Mouse (Mus musculus): Measurements from ENCODE around the gene Hic2.

Hic2 gene

DNA sequence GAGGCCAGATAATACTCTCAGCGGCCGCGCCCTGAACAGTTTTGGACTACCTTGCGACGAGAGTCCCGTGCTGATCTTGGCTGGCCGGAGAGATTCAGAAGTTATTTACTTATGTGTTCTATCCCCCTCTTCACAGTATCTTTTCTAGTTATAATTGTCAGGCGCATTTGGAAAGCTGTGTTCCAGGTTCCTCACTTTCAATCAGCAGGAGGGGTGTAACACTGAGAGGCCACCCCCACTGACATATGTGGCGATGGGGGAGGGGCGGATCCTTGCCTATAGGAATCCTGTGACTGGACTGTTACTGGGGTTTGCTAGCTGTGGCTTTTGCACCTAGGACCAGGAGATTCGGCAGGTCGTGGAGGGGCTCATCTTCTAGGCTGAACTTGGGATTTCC lies 1.1 kb downstream of the Hic2 start:
- DNase-seq (ENCODE audit: low read depth): peak; percentile 74

DNA sequence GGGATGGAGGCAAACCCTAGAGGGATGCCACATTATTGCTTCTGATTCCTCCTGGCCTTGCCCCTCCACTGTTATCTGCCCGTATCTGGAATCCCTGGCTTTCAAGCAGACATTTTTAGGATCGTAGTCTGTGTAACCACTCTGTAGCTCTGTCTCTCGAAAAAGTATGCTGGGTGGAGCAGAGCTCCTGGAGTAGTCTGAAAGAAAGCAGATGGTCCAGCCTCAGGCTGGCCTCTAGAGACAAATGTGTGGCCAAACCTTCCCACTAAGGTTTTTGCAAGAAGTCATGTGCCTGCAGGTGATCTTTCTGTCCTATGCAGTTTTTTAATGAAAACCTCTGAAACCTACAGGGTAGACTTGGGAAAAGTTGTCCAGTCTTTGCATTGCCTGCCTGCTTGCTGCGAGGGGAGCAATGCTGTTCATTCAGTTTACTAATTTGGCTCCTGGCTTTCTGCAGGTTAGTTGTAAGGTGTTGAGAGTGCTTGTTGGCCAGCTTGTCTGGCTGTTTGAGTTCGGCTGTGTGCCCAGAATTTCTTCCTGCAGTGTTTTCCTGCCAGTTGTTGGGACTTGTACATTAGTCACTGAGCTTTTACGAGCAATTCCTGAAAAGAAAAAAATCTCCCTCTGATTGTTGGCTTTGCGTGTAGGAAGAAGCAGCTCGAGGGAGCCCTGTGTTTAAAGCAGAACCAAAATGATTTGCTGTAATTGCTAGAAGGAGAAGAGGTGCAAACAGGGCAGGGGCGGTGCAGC lies 1.7 kb downstream of the Hic2 start:
- DNase-seq (ENCODE audit: low read depth): peak; percentile 81

DNA sequence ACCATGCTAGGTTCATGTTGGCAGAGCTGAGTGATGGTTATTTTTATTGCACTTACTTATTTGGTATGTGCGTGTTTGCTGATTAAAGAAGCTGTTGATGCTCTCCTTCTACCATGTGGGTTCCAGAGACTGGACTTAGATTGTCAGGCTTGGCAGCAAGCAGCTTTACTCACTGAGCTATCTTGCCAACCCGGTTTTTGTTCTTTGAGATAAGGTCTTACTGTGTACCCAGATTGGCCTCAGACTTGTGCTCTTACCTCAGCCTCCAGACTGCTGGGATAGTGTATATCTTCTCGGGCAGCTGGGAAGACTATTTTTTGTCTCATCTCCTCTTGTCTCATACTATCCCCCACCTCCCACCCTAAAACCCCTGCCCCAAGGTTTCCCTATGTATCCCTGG lies 4.3 kb downstream of the Hic2 start:
- DNase-seq (ENCODE audit: low read depth): no peak

DNA sequence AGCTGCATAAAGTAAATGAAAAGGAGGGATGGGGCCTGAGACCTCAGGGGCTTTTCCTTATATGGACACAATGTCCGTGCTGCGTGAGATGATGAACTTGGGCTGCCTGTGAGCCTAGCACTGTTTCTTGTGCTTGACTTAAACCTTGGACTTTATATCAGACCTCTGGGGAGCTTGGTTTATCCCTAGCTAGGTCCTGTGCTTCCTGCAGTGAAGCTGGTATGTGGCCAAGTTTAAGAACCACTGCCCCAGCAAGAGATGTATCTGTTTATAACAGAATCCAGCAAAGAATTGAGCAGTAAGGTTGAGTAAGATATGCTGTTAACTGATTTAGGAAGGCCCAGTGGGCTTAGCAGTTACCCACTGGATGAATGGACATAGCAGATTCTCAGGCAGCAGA lies 6.0 kb downstream of the Hic2 start:
- DNase-seq (ENCODE audit: low read depth): no peak

DNA sequence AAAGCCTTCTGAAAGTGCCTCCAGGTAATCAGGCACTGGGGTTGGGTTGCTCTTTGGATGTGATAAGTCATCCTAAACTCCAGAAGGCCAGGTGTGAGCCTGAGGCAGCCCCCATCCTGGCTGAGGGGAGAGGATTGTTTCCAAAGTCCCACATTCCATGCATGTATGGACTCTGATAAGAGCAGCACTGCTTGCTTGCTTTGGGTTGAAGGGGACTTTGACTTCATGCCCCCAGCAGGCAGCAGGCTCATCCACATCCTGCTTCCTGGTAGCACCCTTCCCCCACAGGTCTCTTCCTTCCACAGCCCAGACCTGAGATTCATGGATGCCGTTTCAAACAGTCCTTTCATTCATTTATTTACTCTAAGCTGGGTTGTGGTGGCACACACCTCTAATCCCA lies 10.4 kb downstream of the Hic2 start:
- no peak for DNase-seq (ENCODE audit: low read depth)

DNA sequence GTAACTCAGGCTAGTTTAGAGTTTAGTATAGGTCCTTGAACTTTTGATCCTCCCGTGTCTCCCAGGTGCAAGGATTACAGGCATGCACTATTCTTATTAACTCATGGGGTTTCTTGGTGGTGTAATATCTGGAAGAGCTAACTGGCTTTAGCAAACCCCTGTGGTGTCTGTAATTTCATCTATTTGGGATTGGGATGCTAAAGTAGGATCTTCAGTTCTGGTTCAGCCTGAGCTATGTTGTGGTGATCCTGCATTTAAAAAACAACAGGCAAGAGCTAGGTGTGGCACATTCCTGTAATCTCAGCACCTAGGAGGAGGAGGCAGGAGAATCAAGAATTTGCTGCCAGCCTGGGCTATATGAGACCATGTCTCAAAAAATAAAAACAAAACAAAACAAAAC lies 11.6 kb downstream of the Hic2 start:
- DNase-seq (ENCODE audit: low read depth): no peak

DNA sequence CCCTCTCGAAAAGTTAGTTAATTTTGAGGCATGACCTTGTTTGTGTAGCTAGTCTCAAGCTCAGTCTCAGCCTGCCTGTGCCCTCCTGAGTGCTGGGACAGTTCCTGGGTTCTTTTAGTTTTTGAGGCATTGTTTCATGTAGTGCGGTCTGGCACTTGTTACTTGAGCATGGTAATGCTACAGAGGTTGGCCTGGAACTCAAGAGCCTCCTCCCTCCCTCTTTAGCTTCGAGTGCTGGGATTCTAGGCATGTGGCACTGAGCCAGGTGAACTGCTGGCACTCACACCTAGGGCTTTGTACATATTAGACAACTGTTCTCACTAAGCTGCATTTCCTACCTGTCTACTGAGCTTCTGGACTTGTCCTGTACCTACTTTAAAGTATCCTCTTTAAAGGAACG lies 14.4 kb downstream of the Hic2 start:
- no peak for DNase-seq (ENCODE audit: low read depth)

DNA sequence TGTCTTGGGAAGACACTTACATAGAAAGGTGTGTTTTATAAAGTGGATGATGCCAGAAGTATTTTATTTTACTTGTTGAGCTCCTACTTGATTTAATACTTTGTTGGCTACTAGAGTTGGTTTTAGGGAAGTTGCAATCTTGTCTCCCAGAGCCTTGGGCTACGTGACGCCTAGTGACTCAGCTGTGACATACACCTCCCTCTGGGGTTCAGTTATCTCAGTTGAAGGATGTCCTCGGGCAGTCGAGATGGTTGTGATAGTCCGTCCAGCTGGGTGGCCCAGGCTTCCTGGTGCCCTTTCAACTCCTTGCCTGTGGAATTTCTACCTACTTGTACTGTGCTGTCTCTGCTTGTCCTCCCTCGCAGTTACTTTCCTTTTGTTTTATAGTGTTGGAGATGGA lies 15.8 kb downstream of the Hic2 start:
- no peak for DNase-seq (ENCODE audit: low read depth)

DNA sequence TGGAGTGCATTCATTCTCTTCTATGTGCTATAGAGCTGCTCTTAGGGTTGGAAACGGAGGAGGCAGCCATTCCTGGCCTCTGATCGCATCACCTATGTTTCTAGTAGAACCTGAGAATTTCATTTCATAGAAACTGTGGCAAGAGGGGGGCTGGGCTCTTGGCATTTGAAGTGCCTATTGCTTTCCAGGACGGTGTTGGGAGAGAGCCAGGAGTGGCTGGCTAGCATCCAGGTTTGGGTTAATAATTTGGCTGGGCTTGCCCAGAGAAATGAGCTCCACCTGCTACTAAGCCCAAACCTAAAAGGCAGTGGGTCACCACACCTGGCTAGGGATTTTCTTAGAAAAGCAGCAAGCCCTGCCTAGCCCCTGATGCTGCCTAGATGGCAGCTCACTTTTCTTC lies 18.2 kb downstream of the Hic2 start:
- peak; percentile 76 for DNase-seq (ENCODE audit: low read depth)

DNA sequence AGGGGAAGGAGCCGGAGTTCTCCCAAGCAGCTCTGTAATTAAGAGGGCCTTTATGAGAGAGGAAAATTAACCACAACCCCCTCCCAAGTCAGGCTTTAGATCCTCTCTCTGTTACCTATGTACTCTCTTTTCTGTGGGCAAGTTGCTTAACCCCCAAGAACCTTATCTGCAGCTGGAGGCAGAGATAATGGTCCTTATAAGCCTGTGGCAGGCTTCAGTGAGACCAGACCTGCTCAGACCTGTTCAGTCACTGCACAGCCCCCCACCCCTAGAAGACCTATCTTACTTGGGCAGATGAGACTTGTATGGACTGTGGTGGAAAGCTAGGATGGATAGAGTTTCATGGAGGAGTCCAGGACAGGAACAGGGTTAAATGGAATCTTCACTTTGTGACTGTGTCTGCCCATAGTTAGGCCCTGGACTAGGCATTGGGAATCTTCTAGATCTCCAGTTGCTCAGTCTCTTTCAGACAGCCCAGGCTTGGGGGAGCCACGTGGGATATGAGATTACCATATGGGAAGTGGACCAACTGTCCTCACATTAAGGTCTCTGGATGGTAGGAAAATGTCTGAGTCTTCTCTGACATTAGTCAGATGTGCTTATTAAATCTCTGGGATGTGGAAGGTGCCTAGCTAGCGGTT lies 18.8 kb downstream of the Hic2 start:
- DNase-seq (ENCODE audit: low read depth): no peak

DNA sequence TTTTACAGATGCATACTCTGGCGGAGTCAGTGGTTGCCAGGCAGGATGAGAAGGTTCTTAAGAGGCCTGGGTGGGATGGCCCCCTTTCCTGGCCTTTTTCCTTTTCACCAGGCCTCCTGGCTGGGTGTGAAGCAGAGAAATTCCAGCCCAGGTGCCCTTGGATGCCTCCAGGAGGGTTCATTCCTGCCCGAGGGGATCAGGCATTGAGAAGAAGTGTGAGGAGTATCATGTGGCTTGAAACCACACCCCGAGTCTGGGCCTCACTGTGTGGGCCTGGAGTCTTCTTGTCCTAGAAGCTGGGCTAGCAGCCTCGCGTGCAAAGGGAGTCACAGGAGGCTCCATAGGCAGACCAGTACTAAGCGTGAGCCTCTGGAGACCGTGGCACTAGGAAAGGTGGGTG lies 19.5 kb downstream of the Hic2 start:
- no peak for DNase-seq (ENCODE audit: low read depth)

DNA sequence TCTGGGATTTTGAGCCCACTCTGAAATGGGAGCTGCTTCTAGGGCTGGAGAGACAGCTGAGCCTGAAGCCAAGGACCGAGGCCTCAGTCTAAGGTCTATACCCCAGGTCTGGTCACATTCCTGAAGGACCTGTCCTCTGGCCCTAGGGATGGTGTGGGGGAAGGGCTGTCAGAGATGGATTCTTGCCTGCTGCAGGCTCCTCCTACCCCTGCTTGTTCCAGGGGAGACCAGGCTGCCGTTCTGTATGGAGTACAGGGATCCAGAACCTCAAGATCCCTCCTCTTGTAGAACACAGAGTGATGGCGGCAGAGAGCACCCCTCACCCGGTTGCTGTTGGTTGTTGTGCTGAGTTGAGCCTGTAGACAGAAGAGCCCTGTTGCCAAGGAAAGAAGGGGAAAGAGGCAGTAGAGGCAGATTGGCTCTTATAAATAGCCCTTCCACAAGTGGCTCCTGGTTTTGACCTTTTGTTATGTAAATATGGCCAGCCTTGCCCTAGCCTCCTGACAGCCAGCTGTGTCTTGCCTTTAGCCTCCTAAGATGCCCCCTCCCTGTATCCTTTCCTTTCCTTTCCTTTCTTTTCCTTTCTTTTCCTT lies 20.7 kb downstream of the Hic2 start:
- no peak for DNase-seq (ENCODE audit: low read depth)

DNA sequence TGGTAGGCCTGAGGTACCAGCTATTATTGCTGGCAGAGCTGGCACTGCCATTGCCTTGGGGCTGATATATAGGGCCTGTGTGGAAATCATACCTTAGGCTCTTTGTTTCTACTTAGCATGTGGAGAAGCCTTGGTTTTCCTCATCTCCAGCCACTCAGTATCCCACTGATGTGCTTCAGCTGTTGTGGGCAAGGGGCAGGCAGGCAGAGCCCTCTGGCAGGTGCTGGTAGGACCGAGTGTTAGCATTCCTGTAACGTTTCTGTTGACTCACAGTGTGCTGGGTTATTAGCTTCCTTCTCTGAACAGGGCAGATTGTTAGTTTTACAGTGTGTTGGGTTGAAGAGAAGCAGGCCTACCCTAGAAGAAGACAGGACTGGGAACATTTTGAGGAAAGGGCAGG lies 21.9 kb downstream of the Hic2 start:
- no peak for DNase-seq (ENCODE audit: low read depth)

DNA sequence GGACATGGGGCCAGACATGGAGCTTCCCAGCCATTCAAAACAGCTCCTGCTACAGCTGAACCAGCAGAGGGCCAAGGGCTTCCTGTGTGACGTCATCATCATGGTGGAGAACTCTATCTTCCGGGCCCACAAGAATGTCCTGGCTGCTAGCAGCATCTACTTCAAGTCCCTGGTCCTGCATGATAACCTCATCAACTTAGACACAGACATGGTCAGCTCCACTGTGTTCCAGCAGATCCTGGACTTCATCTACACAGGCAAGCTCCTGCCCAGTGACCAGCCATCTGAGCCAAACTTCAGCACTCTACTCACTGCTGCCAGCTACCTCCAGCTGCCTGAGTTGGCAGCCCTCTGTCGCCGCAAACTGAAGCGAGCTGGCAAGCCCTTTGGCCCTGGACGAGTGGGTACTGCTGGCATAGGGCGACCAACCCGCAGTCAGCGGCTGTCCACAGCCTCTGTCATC lies 24.0 kb downstream of the Hic2 start:
- no peak for DNase-seq (ENCODE audit: low read depth)

DNA sequence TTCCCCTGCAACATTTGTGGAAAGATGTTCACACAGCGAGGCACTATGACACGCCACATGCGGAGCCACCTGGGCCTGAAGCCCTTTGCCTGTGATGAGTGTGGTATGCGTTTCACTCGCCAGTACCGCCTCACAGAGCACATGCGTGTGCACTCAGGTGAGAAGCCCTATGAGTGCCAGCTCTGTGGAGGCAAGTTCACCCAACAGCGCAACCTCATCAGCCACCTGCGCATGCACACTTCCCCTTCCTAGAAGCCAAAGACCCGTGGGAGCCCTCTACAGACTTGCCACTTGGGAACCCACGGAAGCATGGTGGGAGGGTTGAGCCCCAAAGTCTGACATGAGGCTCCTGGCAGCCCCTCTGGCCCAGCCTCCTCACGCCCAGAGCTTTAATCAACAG lies 25.5 kb downstream of the Hic2 start:
- DNase-seq (ENCODE audit: low read depth): no peak

DNA sequence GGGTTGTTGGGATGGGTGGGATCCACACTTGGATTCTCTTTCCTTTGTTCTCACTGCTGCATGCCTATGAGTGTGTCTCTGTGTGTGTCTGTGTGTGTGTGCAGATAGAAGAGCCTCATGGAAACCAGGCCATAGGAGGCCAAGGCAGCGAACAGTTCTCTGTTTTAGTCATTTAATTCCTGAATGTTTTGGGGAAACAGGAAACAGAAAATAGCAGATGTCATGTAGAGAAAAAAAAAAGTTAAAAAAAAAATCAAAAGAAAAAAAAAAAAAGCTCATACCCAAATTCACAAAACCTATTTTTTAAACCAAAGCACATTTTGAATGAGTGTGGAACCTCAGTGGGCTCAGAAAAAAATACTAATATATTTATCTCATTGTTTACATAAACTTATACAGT lies 28.0 kb downstream of the Hic2 start:
- DNase-seq (ENCODE audit: low read depth): no peak

DNA sequence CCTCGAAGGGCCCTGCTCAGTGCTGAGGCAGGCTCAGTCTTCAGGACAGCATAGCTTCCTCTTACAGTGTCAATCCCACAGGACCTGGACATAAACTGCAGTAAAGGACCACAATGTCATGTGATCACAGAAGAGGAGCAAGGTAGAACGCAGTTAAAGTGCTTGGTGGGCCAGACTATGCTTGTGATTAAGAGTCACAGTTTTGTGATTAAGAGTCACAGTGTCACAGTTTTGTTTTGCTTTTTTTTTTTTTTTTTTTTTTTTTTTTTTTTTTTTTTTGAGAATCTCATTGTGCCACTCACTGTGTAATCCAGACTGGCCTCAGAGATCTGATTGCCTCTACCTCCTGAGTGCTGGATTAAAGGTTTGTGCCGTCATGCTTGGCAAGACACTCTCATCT lies 32.7 kb downstream of the Hic2 start:
- DNase-seq (ENCODE audit: low read depth): no peak

DNA sequence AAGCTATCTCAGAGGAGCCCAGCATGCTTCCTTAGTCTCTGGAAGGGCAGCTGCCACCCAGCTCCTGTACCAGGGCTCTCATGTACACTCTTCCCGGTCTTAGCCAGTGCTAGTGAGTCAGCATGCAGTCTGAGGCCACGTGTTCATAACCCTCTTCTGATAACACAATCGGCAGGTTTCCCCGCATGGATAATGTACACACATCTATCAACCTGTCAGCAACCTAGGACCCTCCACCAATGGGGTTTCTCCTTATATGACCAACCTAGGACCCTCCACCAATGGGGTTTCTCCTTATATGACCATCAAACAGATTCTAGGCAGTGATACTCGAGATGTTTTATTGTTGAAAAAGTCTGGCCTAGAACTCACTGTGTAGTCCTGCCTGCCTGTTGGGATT lies 34.6 kb downstream of the Hic2 start:
- DNase-seq (ENCODE audit: low read depth): no peak

DNA sequence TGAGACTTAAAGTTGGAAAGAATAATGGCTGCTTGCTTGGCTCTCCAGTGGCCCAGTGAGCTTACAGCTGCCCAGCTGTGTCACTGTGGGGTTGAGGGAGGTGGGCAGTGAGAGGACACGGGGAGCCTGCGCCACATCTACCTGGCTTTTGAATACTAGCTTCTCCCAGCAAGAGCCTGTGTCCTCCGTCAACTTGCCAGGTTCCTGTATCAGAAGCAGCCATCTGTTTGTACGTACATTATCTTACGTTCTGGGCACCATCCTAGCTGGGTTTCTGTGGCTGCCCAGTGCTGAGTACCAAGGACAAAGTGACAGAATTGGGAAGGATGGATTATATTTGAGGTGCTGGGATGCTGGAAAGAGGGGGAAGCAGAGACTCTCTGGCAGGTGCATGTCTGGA lies 36.5 kb downstream of the Hic2 start:
- DNase-seq (ENCODE audit: low read depth): no peak

DNA sequence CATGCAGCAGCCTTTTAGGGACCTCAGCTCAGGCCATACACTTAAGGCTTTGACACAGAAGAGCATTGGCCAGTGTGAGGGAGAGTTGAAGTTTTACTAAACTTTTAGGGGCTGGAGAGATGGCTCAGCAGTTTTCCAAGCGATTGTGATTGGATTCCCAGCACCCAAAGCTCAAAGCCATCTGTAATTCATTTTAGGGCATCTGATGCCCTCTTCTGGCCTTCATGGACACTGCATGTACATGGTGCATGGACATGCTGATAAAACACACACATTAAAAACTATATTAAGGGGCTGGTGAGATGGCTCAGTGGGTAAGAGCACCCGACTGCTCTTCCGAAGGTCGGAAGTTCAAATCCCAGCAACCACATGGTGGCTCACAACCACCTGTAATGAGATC lies 37.8 kb downstream of the Hic2 start:
- peak; percentile 64 for DNase-seq (ENCODE audit: low read depth)

DNA sequence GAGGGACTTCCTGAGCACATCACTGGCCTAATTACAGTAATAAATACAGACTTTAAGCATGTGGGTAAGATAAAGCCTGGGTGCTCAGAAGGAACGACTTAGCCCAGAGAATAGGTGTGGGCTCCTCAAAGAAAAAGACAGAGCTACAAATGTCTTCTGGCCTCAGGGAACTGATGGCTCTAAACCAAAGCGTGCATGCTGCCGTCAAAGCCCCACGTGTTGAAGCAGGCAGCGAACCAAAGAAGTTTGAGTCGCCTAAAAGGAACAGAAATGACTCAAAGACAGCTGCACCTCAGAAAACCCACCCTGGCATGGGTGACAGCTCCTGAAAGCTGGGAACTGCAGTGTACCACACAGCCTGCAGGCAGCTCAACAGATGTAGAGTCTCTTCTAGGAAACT lies 38.5 kb downstream of the Hic2 start:
- DNase-seq (ENCODE audit: low read depth): no peak

DNA sequence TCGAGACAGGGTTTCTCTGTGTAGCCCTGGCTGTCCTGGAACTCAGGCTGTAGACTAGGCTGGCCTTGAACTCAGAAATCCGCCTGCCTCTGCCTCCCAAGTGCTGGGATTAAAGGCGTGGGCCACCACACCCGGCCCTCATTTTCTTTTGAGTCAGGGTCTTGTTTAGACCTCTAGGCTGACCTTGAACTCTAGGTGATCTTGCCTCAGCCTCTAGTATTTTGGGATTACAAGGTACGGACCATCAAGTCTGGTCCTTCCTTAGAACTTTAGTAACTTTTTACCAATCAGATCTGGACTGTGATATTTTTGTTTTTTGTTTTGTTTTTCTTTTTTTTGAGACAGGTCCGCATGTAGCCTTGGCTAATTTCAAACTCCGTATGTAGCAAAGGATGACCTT lies 42.3 kb downstream of the Hic2 start, which contains the start of gene Tmem191c:
Gene Tmem191c, plus strand, starts transcription at position 357 of the 400 bp plus-strand sequence.
- DNase-seq (ENCODE audit: low read depth): no peak
